17 mouse cellular contexts compared by ENCODE assay signal in the genomic region with DNA sequence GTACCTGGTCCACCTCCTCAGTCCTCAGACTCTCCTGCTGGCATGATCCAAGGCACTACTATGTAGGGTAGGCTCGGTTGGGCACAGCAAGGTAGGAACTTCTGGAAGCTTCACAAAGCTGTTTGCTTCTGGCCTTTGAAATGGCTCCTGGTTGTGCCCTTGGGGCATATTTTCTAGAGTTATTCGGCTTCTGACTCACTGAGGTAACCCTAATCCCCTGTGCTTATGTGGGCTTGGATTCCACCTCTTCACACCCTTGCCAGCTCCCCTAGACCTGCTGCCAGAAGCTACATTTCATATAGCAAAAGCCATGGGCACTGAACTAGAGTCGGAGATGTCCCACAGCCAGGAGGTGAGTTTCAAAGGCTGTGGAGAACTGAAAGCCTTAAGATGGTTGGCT.
DNase-seq lines count a peak whose midpoint lies in the region; ATAC-seq and TF ChIP-seq lines count a peak whose summit lies in the region.
"Had no signal": no experiment of that assay in that cellular context is flagged by ENCODE, and none has a peak within 500 bp of the region (broad histone marks: within the 10 kb centered on the region; RNA-seq: fewer than 3 reads in every experiment).

No protein-coding gene starts in this region.

- H3K4me1 ChIP-seq in kidney, embryonic 15.5 days = no peaks in the 10 kb centered on the region

- CTCF ChIA-PET in Patski (lab: Charles Lee) = interaction anchor here (1.0 to 1.4 kb wide), 2 partner anchors 12 to 62 kb away, joined by 3 read pairs; no protein-coding TSS in a partner anchor

- no peaks in the 10 kb centered on the region for H3K9me3 ChIP-seq in kidney, embryonic 15.5 days (replicated peaks)
- H3K9me3 ChIP-seq: G1E had no signal

- H3K27ac ChIP-seq in kidney, embryonic 15.5 days = no peak overlapping the region

- in situ Hi-C loops in Patski (cut with MboI; ENCODE audit: low pct_unique_long_range_greater_than_20kb) = no loop called here

- POLR2A ChIA-PET in Patski (lab: Charles Lee) = no interaction called here

- no peak for TF ChIP-seq CTCF in Patski (IDR thresholded peaks at IDR 0.05)

- H3K9ac ChIP-seq in kidney, embryonic 15.5 days = no peak overlapping the region

- H3K4me3 ChIP-seq in kidney, embryonic 15.5 days (replicated peaks) = no peak overlapping the region

- no peaks in the 10 kb centered on the region for H3K36me3 ChIP-seq in kidney, embryonic 15.5 days
- H3K36me3 ChIP-seq: G1E had no signal

- H3K4me2 ChIP-seq in kidney, embryonic 15.5 days = no peak overlapping the region

- no peaks in the 10 kb centered on the region for H3K27me3 ChIP-seq in Patski
- H3K27me3 ChIP-seq in kidney, embryonic 15.5 days = no peaks in the 10 kb centered on the region

- ATAC-seq in Patski = peak; percentile 72
- no peak for ATAC-seq in kidney, embryonic 15.5 days (replicated peaks; ENCODE audit: low FRiP score)
- ATAC-seq: activated CD4-positive, CD25-positive, alpha-beta regulatory T cell, adult 4 months; CD4-positive, CD25-positive, alpha-beta regulatory T cell, adult 4 months had no signal

- DNase-seq in Patski (ENCODE audit: low read depth, low spot score) = peak; percentile 88
- DNase-seq: adrenal gland, adult 2 months; adrenal gland, adult 8-10 months; adrenal gland, postnatal 10 days; adrenal gland, postnatal 14 days; adrenal gland, postnatal 25 days; adrenal gland, postnatal 36 days; B cell, adult 2 months; cerebellum, adult 11 months; cerebellum, adult 11-12 months; cerebellum, adult 18-20 months; cerebellum, adult 2 months; cerebellum, adult 8-10 months had no signal

- WGBS in kidney, embryonic 15.5 days = 89% methylated on average over 3 of the region's 3 CpGs
